Mouse (Mus musculus) heart, postnatal 36 days (tissue): ENCODE results near the gene Hivep1. TPM values are rescaled to one million over a fixed set of nuclear protein-coding genes. Genes with fewer than 3 reads are reported as not detected.
A peak's percentile ranks its signal among the peaks of the same experiment; 100 is the strongest.

Experiments used
- DNase-seq, 2 experiments: peaks; one replicate each; pipeline ENCODE4 v3.0.0; 2021 to 2022
- intact Hi-C: fragments of 180-260 bp; cut with DNase I; formaldehyde crosslinking; loops from one replicate; pipeline ENCODE4 v1.15.1; 2025
- total RNA-seq, 2 experiments: library from RNA; stranded (reverse); gene quantifications; 2 replicates each; pipeline ENCODE4 v1.2.3; 2021

Hivep1 gene
- 10 to 100 TPM; 25.6 to 27.4 TPM for total RNA-seq

DNA sequence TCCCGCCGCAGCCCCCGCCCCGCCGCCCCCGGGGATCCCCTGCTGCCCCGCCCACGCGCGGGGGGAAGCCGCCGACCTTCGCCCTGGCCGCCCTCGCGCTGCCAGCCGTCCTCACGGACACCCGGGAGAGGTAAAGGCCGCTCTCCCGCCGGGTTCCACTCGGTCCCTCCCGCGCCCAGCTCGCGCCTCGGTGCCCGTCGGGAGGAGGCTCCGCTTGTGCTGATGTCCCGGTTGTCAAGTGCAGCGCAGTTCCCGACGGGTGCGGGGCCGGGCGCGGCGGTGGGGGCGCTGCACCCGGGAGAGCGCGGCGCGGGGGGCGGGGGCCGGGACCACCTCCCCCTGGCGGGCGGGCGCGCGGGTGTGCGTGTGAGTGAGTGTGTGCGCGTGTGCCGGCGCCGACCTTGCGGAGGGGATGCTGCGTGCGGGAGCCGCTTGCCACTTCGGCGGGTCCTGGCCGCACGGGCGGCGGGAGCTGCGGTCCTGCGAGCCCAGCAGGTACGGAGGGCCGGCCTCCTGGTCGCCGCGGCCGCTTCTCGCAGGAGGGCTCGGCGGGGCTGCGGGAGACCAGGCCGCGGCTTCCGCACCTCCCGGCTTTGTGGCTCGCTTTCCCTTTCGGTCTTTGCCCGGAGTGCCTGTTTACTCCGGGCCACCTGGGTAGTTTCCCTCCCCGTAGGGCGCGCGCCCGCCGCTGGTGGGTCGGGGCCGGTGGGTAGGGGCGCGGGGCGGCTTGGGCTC lies at the start of gene Hivep1:
TSS of gene Hivep1 (plus strand) at position 61 of the 735 bp plus-strand sequence.
- intact Hi-C loops: loop anchor here (5.0 kb wide), 4 partner anchors 50 to 305 kb away; partner anchors contain the start of gene Edn1
- DNase-seq: peak; percentile 73 to 83

DNA sequence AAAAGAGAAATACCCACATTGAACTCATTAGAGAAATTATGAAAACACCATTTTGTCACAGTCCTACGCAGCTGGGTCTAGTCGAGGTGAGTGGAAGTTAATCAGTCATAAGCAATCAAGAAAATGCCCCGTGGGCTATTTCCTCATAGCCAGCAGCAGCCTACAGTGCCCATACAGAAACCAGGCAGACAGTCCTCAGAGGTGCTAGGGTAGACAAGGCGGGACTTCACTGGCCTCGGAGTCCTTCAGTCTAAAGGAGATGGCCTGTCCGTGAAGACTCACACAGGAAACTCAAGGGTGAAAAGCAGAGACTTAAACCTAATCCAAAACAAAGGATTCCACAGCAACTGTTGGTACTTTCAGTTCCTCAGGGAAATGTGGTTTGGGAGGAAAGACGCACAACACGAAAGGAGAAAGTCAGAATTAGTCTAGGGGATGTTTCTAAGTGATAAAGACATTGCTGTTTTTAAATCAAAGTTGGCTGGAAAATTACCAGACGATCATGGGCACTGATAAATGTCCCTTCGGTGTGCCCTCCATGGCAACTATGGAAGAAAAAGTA lies 36.3 kb upstream of the Hivep1 start:
- DNase-seq: no peak
- intact Hi-C loops: no loop called here

DNA sequence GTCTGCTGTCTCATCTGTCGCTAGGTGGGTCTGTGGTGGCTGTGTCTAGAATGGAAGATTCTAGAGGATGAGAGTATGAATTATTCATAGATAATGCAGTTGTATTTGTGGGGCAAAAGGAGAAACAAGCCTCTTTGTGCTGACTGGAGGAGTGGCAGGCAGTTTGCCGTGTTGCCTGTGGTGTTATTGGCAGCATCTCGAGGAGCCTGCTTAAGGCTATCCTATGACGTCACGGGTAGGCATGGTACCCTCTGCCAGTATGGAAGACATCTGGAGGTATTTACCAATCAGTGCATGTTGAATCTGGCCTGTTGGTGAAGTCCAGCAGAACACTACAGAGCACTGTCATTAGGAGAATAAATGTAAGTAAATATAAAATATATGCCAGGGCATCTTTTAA lies 35.6 kb upstream of the Hivep1 start:
- intact Hi-C loops: no loop called here
- no peak for DNase-seq

DNA sequence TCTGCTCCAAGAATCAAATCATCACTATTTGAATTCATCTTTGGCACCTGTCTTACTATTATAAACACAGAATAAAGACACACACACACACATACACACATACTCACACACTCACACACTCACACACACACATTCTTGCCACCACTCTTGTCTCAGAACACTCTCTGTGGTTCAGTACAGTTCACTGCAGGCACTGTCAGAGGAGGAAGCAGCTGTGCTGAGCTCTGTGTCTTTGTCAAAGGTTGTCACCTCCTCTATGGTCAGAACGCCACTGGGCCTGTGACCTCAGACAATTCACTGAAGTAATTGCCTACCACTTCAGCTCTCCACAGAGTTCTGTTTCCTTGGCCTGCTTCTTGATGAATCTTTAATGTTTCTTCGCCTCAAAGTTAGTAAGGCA lies 33.5 kb upstream of the Hivep1 start:
- intact Hi-C loops: no loop called here
- DNase-seq: no peak

DNA sequence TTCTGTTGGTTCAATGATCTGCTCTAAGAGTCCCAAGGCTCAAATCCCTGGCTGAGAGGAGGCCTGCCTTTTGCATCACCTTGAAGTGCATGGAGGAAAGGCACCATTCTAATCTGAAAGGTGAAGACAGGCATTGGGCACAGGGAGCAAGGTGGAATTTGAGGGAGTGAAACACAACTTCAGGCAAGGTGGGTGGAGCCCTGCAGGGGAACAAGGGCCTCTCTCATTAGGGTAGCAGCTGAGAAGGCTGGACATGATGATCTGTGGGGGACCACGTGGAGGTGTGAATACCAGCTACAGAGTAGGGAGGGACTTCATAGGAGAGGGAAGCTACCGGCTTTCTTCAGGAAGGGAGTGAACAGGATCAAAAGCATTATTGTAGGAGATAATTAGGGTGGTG lies 10.6 kb upstream of the Hivep1 start:
- intact Hi-C loops: no loop called here
- DNase-seq: no peak

DNA sequence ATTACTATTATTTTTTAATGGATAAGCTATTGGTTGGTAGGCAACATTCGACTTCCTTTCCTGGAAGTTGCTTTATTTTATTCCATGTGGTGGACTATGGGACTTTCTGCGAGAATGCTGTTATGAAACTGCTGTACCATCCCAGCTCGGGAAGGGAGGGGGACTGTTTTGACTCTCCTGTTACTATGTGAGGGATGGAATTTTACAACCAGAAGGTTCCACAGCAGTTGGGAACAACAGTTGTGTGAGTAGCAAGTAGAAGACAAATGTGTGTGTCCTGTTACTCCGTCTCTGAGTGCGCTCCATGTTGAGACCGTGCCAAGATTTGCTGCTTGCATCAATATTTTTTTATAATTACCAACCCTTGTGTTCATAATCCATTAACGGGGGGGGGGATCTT lies 8.4 kb upstream of the Hivep1 start:
- intact Hi-C loops: no loop called here
- no peak for DNase-seq

DNA sequence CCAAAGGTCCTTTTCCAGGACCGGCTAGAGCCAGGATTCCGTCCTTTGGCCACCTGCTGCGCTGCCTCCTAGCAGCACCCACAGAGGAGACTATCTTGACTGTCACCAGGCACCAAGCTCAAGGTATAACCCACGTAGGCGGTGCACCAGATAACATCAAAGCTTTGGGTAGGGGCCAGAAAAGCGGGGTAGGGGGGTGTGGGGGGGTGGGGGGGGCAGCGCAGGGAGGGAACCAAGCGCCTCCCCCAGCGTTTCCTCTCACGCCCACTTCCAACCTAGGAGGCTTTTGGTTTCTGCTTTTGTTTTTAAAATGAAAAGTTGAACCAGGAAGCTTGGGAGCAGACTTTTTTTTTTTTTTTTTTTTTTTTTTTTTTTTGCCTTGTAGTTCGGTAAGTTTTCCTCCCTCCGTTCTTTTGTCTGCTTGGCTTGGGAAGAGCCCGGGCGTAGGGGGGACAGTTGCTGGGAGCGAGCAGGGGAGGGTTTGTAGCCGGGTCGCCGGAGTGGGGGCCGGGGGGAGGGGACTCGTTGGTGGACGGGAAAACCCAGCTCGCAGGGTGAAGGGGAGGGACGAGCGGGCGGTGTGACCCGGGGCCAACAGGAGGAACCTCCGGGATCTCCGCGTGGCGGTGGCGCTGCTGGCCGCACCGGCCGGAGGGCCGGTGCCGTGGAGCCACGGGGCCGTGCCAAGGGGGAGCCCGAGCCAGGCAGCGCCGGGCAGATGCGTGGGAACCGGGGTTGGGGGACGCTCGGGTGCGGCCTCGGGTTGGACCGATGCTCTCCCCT lies 2.6 kb upstream of the Hivep1 start:
- peak; percentile 78 to 88 for DNase-seq
- intact Hi-C loops: loop anchor here (2.0 kb wide), 2 partner anchors 340 to 406 kb away; no protein-coding TSS in a partner anchor

DNA sequence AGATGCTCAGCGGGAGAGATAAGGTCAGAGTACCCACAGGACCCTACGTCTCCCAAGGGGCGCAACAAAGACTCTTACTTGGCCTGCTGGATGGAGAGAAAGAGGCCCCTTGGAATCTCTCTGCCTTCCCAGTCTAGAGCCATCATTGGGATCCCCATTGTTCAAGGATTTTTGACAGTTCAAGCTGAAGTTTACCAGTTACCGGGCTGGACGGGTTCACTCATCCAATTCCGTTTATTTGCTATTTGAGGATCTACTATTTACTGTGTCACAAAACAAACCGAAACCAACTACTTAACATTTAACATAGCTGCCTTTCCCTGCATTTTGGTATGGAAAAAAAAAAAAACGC lies 2.1 kb upstream of the Hivep1 start:
- intact Hi-C loops: loop anchor here (2.0 to 5.0 kb wide), 6 partner anchors 53 to 407 kb away; partner anchors contain the start of gene Edn1
- DNase-seq: no peak

DNA sequence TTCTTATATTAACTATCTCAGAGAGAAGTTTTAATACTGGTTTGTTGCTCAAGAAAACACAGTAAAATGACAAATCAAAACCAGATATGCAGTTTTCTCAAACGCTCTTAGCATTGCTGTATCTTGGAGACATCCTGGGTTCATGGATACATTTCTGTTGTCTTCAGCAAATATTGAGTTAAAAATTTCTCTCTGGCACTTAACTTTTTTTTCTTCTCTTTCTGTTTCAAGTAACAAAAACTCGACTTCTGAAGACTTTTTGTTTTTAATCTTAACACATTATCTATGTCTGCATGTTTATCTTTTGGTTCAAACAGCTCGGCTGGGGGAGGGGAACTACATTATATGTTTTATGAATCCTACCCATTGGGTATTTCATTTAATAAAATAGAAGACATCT lies 1.7 kb upstream of the Hivep1 start:
- intact Hi-C loops: loop anchor here (5.0 kb wide), 4 partner anchors 52 to 303 kb away; partner anchors contain the start of gene Edn1

DNA sequence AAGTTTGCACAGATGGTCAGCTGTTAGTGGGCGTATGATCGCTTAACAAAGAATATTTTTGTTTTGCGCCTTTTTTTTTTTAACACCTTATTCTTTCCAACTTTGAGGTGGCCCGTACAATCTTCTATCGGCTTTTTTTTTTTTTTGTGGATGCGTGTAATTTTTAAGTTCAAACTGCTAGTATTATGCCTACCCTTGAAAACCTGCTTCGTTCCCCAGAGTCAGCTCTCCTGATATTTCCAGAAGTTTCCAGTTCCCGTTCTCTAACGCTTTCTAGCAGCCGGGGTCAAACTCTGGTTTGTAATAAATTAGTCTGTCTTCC lies 980 bp upstream of the Hivep1 start:
- intact Hi-C loops: loop anchor here (5.0 kb wide), 4 partner anchors 51 to 304 kb away; partner anchors contain the start of gene Edn1
- no peak for DNase-seq

More for the DNA sequence above, 1.7 kb upstream of the Hivep1 start:
- DNase-seq: no peak

DNA sequence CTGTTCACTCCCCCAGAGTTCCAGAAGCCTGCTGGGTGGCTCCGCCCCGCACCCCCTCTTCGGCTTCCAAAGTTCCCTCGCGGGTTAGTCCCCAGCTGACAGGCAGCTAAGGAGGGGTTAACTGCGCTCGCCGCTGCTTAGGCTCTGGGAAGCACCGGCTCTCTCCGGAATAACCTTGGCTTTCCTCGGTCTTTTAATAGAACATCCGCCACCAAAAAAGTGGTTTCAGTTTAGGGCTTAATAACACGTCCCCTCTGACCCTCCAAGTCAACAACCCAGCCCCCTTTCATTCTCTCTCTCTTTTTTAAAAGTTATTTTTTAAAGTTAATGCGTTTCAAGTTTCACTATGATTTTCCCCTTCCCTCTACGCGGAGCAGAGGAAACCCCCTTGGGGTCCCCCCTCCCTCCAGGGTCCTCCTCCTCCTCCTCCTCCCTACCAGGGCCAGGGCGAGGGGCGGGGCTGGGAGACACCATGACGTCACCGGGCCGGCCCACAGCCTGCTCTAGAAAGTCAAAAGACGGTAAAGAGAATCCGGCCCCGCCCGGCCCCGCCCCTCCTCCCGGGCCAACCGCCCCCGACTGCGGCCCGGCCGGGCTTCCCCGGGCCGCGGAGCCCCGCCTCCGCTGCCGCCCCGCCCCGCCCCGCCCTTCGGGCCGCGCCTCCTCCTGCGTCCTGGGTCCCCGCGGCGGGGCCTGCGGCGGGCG lies 467 bp upstream of the Hivep1 start:
- intact Hi-C loops: loop anchor here (5.0 kb wide), 4 partner anchors 51 to 304 kb away; partner anchors contain the start of gene Edn1
- peak; percentile 97 for DNase-seq

DNA sequence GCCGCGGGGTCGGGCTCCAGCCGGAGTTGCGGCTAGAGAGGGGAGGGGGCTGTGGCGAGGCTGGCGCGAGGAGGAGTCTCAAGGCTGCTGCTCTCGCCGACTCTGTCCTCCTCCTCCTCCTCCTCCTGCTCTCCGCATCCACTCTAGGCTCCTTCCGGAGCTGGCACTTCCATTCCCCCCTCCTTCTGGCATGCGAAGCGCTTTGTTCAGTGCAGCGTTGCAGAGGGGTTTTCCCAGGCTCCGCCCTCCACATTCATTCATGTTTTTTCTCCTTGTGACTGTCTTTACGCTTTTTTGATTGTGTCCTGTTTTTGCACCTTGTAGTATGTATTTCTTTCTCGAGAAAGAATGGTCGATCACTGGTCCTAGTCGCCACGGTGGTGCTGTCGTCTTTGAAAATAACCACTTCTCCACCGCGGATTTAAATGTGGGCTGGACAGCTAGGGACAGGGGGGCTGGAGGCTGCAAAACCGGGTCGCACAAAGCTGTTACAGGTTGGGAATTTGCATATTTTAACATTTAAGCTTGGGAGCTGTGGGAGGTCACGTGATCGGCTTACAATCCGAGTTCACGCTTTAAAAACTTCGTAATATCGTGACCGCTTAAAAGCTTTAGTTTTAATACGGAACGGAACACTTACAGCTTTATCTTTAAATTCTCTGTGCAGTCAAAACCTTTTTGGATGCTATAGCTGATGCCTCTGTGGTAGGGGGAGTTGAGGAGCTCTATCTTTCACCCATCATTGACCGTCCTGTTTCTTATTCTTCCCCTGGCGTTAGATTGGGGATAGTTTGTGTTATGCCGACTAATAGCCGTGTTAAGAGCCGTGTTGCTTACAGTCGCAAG lies 1.1 kb downstream of the Hivep1 start:
- peak; percentile 61 to 63 for DNase-seq
- intact Hi-C loops: loop anchor here (5.0 kb wide), 4 partner anchors 49 to 306 kb away; partner anchors contain the start of gene Edn1

DNA sequence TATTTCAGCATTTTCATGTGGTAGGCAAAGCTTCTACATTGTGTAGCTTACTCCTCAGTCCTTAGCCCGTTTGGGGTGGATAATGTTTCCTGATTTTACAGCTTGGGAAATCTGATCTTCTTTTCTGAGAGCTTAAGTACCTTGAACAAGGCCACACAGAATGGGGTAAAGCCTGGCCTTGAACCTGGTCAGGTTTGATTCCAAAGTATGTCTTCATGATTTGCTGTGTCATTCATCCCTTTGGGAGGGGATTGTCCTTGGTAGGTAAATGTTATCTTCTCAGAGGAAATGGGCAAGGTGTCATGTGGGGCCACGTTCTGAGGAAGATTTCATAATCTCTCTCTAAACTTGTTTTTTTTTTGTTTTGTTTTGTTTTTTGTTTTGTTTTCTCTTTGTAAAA lies 1.8 kb downstream of the Hivep1 start:
- intact Hi-C loops: loop anchor here (5.0 kb wide), 4 partner anchors 49 to 306 kb away; partner anchors contain the start of gene Edn1
- DNase-seq: no peak

DNA sequence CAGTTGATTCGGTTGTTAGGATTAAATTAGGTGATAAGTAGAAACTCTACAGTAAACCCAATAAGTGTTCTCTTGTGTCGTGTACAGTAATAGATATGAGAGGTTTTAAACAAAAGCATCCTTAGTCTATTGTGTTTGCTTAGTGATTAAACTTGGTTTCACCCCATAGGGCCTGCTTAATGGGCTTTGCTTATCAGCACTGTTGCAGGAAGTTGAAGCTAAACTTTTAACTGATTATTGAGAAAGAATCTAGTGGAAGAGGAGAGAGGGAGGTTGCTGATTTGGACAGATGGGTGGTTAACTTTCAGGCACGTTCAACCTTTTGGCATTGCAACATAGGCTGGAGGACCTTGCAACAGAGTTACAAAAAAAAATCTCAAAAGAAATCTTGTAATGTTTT lies 2.3 kb downstream of the Hivep1 start:
- intact Hi-C loops: loop anchor here (5.0 kb wide), 4 partner anchors 48 to 307 kb away; partner anchors contain the start of gene Edn1
- no peak for DNase-seq

DNA sequence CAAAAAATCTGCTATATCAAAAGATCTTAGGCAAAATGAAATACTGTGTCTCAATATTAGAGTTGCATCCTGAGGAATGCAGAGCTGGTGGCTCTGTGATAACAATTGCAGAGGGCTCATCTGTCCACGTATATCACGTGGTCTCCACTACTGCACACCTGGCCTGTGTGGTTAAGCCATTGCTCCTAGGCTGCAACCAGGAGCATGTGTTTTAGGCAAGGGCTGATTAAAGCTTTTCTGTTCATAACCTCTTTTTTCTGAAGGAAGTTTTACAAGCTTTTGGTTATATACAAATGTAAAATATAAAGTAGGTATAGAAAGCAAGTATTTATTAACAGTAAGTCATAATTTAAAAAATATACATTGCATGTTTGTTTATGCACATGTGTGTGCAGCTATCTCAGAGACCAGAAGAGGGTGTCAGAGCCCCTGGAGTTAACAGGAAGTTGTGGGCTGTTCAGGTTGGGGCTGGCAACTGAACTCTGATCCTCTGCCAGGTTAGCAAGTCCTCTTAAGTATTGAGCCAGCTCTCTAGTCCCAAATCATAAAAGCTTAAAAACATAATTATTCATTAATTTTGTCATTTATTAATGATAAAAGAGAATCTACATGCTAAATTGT lies 5.0 kb downstream of the Hivep1 start:
- DNase-seq: no peak
- intact Hi-C loops: no loop called here

DNA sequence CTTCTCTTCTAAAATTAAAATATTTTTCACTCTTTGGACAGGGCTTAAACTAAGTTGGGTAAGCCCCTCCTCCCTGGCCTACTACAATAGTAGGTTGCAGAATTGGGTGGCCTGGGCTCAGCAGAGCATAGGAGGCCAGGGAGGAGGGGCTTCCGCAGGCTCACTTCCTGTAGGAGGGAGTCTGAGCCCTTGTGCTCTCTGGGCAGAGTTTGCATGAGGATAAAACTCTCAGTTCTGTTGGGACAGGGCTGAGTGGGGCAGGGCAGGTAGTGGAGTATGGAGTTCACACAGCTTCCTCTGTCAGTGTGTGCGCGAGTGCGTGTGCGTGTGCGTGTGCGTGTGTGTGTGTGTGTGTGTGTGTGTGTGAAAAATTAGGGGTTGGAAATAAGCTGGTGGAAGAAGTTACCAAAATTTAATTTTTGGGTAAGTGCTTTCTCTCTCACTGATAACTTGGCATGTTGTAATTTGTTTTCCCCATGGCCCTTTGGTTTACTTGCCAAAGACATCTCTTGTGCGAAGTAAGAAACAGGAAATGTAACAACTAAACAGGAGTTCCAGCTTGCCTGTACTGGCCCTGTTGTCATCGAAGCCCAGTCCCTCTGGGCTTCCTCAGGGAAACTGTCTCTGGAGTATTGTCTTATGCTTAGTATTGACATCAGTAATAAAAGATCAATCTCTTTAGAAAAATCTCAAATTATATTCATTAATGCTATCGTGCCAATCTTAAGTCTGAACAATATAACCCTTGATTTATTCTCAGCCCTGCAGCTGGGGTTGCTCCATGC lies 9.2 kb downstream of the Hivep1 start:
- DNase-seq: peak; percentile 15 to 18
- intact Hi-C loops: no loop called here

DNA sequence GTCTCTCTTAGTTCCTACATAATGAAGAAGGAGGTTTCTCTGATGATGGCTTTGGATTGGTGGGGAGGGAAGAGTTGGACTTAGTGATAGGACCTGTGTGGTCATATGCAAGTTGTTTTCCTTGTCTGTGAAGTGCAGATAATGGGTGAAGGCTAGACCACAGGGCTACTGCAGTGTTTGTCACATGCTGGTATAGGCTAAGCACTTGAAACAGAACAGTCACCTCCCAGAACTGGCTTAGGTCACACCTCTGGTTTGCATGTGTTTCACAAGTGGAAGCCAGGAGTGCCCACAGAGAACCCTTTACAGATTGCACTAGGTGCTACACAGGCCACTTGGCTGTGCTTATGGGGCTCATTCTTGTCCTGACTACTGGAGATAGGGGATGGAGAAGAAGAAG lies 12.4 kb downstream of the Hivep1 start:
- intact Hi-C loops: no loop called here

DNA sequence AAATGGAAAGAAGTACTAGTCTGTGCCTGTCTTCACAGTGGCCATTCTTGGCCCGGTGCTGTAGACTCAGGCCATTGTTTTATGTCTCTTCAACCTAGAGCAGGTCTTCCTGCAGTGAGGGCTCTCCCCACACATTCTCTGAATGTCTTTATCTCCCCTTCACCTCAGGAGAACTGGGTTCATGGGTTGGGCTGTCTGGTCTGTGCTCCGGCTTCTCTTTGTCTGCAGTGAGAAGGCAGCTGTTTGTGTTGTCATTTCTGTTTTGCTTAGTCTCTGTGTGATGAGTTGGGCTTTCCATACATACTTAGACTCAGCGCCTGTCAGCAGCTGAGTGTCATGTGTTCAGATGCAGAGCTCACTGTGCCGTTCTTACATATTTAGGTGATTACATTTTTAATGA lies 18.4 kb downstream of the Hivep1 start:
- no peak for DNase-seq
- intact Hi-C loops: no loop called here

More for the DNA sequence above, 12.4 kb downstream of the Hivep1 start:
- DNase-seq: no peak
